Mouse (Mus musculus): ENCODE data around the gene Uroc1. TPM values are rescaled to one million over a fixed set of nuclear protein-coding genes. Genes with fewer than 3 reads are reported as not detected.

The Uroc1 gene
- polyA plus RNA-seq, 1 experiment: not detected

DNA sequence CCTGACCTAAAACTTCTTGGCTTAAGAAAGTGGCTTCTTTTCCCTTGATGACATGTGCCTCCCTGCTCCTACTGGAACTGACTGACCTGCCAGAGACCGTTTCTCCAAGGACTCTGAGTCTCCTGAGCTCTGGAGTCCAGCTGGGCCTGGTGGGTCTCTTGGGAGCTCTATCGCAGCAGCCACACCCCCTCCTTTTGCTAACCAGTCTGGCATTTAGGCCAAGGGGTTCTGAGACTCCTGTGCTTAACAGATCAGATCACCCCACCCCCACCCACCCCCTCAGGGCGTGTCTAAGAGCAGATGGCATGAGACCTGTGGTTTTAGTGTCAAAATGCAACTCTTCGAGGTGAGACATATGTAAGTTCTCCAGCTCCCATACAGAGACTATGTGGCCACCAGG is 11.3 kb upstream of the Uroc1 start:
- H3K27me3 ChIP-seq (ENCODE audit: control insufficient read depth, insufficient read depth, insufficient read length): no peaks in the 10 kb centered on the region
- no peak overlapping the region for H3K4me3 ChIP-seq (ENCODE audit: insufficient read depth, poor library complexity, severe bottlenecking)
- H3K79me3 ChIP-seq (ENCODE audit: low read depth): no peaks in the 10 kb centered on the region
- H3ac ChIP-seq (ENCODE audit: control insufficient read depth, insufficient read length, low read depth): no peak overlapping the region
- TF ChIP-seq MYOD1 (IDR thresholded peaks at IDR 0.05; ENCODE audit: control insufficient read depth, insufficient read length, low read depth): no peak
- no peak for TF ChIP-seq USF1 (IDR thresholded peaks at IDR 0.05; ENCODE audit: low read depth)
- no peak for TF ChIP-seq FOSL1 (IDR thresholded peaks at IDR 0.05; ENCODE audit: insufficient read depth, low read length, poor library complexity, severe bottlenecking)
- TF ChIP-seq CTCF (IDR thresholded peaks at IDR 0.05; ENCODE audit: control insufficient read depth, insufficient read depth, insufficient read length): no peak
- TF ChIP-seq CEBPB (IDR thresholded peaks at IDR 0.05; ENCODE audit: low read depth): no peak
- TF ChIP-seq MYOG (IDR thresholded peaks at IDR 0.05; ENCODE audit: control insufficient read depth, extremely low read depth, insufficient read length): no peak
- no peak for TF ChIP-seq MAX (IDR thresholded peaks at IDR 0.05)
- no peaks in the 10 kb centered on the region for H3K36me3 ChIP-seq (ENCODE audit: control insufficient read depth, insufficient read depth)
- no peaks in the 10 kb centered on the region for H3K79me2 ChIP-seq (ENCODE audit: control insufficient read depth, insufficient read depth)

DNA sequence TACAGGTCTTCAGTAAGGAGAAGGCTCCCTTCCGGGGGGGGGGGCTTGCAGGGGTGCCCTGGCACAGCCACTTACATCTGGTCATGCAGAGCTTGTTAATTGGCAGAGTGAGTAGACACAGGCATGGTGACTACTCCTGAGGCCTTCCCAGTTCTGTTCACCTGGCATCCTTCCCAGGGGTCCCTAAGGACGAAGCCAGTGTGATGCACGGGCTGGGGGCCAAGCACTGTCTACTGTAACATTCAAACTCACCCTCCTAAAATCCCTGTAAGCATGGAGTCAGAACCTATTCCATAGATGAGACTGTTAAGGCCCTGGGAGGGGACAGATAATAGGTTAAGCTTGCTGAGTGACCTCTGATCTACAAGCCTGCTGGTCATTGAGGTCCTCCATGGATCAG is 9.1 kb upstream of the Uroc1 start:
- H3K4me3 ChIP-seq (ENCODE audit: insufficient read depth, poor library complexity, severe bottlenecking): no peak overlapping the region
- H3K79me3 ChIP-seq (ENCODE audit: low read depth): no peaks in the 10 kb centered on the region
- no peak for TF ChIP-seq MAX (IDR thresholded peaks at IDR 0.05)
- no peak for TF ChIP-seq USF1 (IDR thresholded peaks at IDR 0.05; ENCODE audit: low read depth)
- no peak for TF ChIP-seq CEBPB (IDR thresholded peaks at IDR 0.05; ENCODE audit: low read depth)
- TF ChIP-seq CTCF (IDR thresholded peaks at IDR 0.05; ENCODE audit: control insufficient read depth, insufficient read depth, insufficient read length): no peak
- no peak for TF ChIP-seq MYOD1 (IDR thresholded peaks at IDR 0.05; ENCODE audit: control insufficient read depth, insufficient read length, low read depth)
- TF ChIP-seq MYOG (IDR thresholded peaks at IDR 0.05; ENCODE audit: control insufficient read depth, extremely low read depth, insufficient read length): no peak
- TF ChIP-seq FOSL1 (IDR thresholded peaks at IDR 0.05; ENCODE audit: insufficient read depth, low read length, poor library complexity, severe bottlenecking): no peak
- no peaks in the 10 kb centered on the region for H3K36me3 ChIP-seq (ENCODE audit: control insufficient read depth, insufficient read depth)
- H3K27me3 ChIP-seq (ENCODE audit: control insufficient read depth, insufficient read depth, insufficient read length): no peaks in the 10 kb centered on the region
- H3ac ChIP-seq (ENCODE audit: control insufficient read depth, insufficient read length, low read depth): no peak overlapping the region
- H3K79me2 ChIP-seq (ENCODE audit: control insufficient read depth, insufficient read depth): no peaks in the 10 kb centered on the region

DNA sequence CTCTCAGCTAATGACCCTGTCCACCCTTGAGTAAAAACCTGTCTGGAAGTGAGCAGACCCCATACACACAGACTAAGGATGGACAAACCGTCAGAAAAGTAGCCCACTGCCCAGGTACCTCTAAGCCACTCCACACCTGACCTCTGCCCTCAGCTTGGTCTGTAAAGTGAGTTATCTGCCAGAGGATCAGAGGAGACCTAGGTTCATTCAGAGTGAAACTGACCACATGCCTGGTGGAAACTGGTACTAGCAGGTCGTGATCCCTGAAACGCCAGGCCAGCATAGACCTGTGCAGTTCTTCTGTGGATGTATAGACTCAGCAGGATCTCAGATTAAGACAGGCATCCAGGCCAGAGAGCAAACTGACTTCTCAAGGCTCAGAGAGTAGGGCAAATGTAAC is 8.6 kb upstream of the Uroc1 start:
- TF ChIP-seq MYOG (IDR thresholded peaks at IDR 0.05; ENCODE audit: control insufficient read depth, extremely low read depth, insufficient read length): no peak
- no peak for TF ChIP-seq CTCF (IDR thresholded peaks at IDR 0.05; ENCODE audit: control insufficient read depth, insufficient read depth, insufficient read length)
- no peak for TF ChIP-seq FOSL1 (IDR thresholded peaks at IDR 0.05; ENCODE audit: insufficient read depth, low read length, poor library complexity, severe bottlenecking)
- no peak for TF ChIP-seq CEBPB (IDR thresholded peaks at IDR 0.05; ENCODE audit: low read depth)
- no peak for TF ChIP-seq MYOD1 (IDR thresholded peaks at IDR 0.05; ENCODE audit: control insufficient read depth, insufficient read length, low read depth)
- no peak for TF ChIP-seq MAX (IDR thresholded peaks at IDR 0.05)
- no peak for TF ChIP-seq USF1 (IDR thresholded peaks at IDR 0.05; ENCODE audit: low read depth)
- Histone ChIP-seq H3K4me3 (ENCODE audit: insufficient read depth, poor library complexity, severe bottlenecking) (no peak overlapping the region), H3ac (ENCODE audit: control insufficient read depth, insufficient read length, low read depth) (no peak overlapping the region), H3K79me3 (ENCODE audit: low read depth) (no peaks in the 10 kb centered on the region), H3K36me3 (ENCODE audit: control insufficient read depth, insufficient read depth) (no peaks in the 10 kb centered on the region), H3K27me3 (ENCODE audit: control insufficient read depth, insufficient read depth, insufficient read length) (no peaks in the 10 kb centered on the region), H3K79me2 (ENCODE audit: control insufficient read depth, insufficient read depth) (no peaks in the 10 kb centered on the region)

GRCm38 (mm10) chr6:90324991-90325390 is 8.1 kb upstream of the Uroc1 start, which contains the start of gene Chst13:
Gene Chst13, minus strand, starts transcription at chr6:90325185.
- H3ac ChIP-seq (ENCODE audit: control insufficient read depth, insufficient read length, low read depth): no peak within 1 kb of the TSS

DNA sequence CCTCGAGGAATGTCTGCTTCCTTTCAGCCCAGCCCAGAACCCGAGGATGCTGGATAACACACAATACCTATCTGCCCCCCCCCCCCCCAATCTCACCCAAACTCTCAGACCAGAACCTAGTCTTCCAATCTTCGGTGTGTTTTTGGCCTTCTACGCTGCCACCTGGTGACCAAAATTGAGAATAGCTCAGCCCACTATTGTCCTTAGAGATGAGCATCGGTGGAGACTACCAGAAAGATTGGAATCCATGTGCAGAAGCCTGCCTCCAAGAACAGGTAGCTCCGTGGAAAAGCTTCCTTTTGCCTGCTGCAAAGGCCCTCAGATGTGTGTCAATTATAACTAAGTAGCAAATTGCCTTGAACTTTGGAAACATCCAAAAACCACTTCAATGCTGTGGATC is 5.4 kb upstream of the Uroc1 start:
- TF ChIP-seq MYOD1 (IDR thresholded peaks at IDR 0.05; ENCODE audit: control insufficient read depth, insufficient read length, low read depth) (no peak), USF1 (IDR thresholded peaks at IDR 0.05; ENCODE audit: low read depth) (no peak), CEBPB (IDR thresholded peaks at IDR 0.05; ENCODE audit: low read depth) (no peak), MAX (IDR thresholded peaks at IDR 0.05) (no peak), FOSL1 (IDR thresholded peaks at IDR 0.05; ENCODE audit: insufficient read depth, low read length, poor library complexity, severe bottlenecking) (no peak), CTCF (IDR thresholded peaks at IDR 0.05; ENCODE audit: control insufficient read depth, insufficient read depth, insufficient read length) (peak; percentile 4)
- Histone ChIP-seq H3ac (ENCODE audit: control insufficient read depth, insufficient read length, low read depth) (no peak overlapping the region), H3K79me3 (ENCODE audit: low read depth) (no peaks in the 10 kb centered on the region), H3K27me3 (ENCODE audit: control insufficient read depth, insufficient read depth, insufficient read length) (peaks cover 3% of the 10 kb centered on the region), H3K36me3 (ENCODE audit: control insufficient read depth, insufficient read depth) (no peaks in the 10 kb centered on the region), H3K79me2 (ENCODE audit: control insufficient read depth, insufficient read depth) (no peaks in the 10 kb centered on the region), H3K4me3 (ENCODE audit: insufficient read depth, poor library complexity, severe bottlenecking) (no peak overlapping the region)

More at GRCm38 (mm10) chr6:90324991-90325390, 8.1 kb upstream of the Uroc1 start, which contains the start of gene Chst13:
- H3K79me2 ChIP-seq (ENCODE audit: control insufficient read depth, insufficient read depth): no peaks in the 10 kb centered on the region
- peaks cover 2% of the 10 kb centered on the region for H3K27me3 ChIP-seq (ENCODE audit: control insufficient read depth, insufficient read depth, insufficient read length)
- TF ChIP-seq MAX (IDR thresholded peaks at IDR 0.05) (no peak), MYOD1 (IDR thresholded peaks at IDR 0.05; ENCODE audit: control insufficient read depth, insufficient read length, low read depth) (no peak), USF1 (IDR thresholded peaks at IDR 0.05; ENCODE audit: low read depth) (no peak), MYOG (IDR thresholded peaks at IDR 0.05; ENCODE audit: control insufficient read depth, extremely low read depth, insufficient read length) (no peak)
- no peak within 1 kb of the TSS for H3K4me3 ChIP-seq (ENCODE audit: insufficient read depth, poor library complexity, severe bottlenecking)
- H3K36me3 ChIP-seq (ENCODE audit: control insufficient read depth, insufficient read depth): no peaks in the 10 kb centered on the region
- no peaks in the 10 kb centered on the region for H3K79me3 ChIP-seq (ENCODE audit: low read depth)

- Histone ChIP-seq H3K79me3 (ENCODE audit: low read depth) (no peaks in the 10 kb centered on the region), H3ac (ENCODE audit: control insufficient read depth, insufficient read length, low read depth) (no peak overlapping the region), H3K27me3 (ENCODE audit: control insufficient read depth, insufficient read depth, insufficient read length) (peaks cover 3% of the 10 kb centered on the region), H3K4me3 (ENCODE audit: insufficient read depth, poor library complexity, severe bottlenecking) (no peak overlapping the region), H3K79me2 (ENCODE audit: control insufficient read depth, insufficient read depth) (no peaks in the 10 kb centered on the region), H3K36me3 (ENCODE audit: control insufficient read depth, insufficient read depth) (no peaks in the 10 kb centered on the region)
- TF ChIP-seq MYOG (IDR thresholded peaks at IDR 0.05; ENCODE audit: control insufficient read depth, extremely low read depth, insufficient read length) (no peak), MAX (IDR thresholded peaks at IDR 0.05) (no peak), USF1 (IDR thresholded peaks at IDR 0.05; ENCODE audit: low read depth) (no peak), MYOD1 (IDR thresholded peaks at IDR 0.05; ENCODE audit: control insufficient read depth, insufficient read length, low read depth) (no peak), CTCF (IDR thresholded peaks at IDR 0.05; ENCODE audit: control insufficient read depth, insufficient read depth, insufficient read length) (no peak), FOSL1 (IDR thresholded peaks at IDR 0.05; ENCODE audit: insufficient read depth, low read length, poor library complexity, severe bottlenecking) (no peak), CEBPB (IDR thresholded peaks at IDR 0.05; ENCODE audit: low read depth) (no peak)
Measured at GRCm38 (mm10) chr6:90329953-90330352, 3.1 kb upstream of the Uroc1 start.
